Mouse (Mus musculus): ENCODE measurements around the gene Stk16. TPM values are rescaled to one million over a fixed set of nuclear protein-coding genes. Genes with fewer than 3 reads are reported as not detected.

The Stk16 gene
- polyA plus RNA-seq, 1 experiment from 2014 or later, result 136 TPM

GRCm38 (mm10) chr1:75255516-75256046 lies 44.9 kb downstream of the Stk16 start:
- Histone ChIP-seq H3K27me3 (no peaks in the 10 kb centered on the region), H3K9ac (no peak overlapping the region), H3K4me1 (peaks cover 4% of the 10 kb centered on the region), H3K9me3 (no peaks in the 10 kb centered on the region), H3K27ac (no peak overlapping the region), H3K36me3 (no peaks in the 10 kb centered on the region), H3K4me3 (no peak overlapping the region), H3K4me2 (no peak overlapping the region)
- WGBS, result 59% methylated on average over 10 of the region's 10 CpGs
- no peak for ATAC-seq (ENCODE audit: borderline replicate concordance, extremely low read depth, low FRiP score, low TSS enrichment)

GRCm38 (mm10) chr1:75261278-75261677 lies 50.6 kb downstream of the Stk16 start:
- Histone ChIP-seq H3K4me2 (no peak overlapping the region), H3K36me3 (no peaks in the 10 kb centered on the region), H3K27me3 (peaks cover 52% of the 10 kb centered on the region), H3K9ac (no peak overlapping the region), H3K9me3 (no peaks in the 10 kb centered on the region), H3K4me3 (no peak overlapping the region), H3K4me1 (no peaks in the 10 kb centered on the region), H3K27ac (no peak overlapping the region)
- ATAC-seq (ENCODE audit: borderline replicate concordance, extremely low read depth, low FRiP score, low TSS enrichment), result no peak

- Histone ChIP-seq H3K27me3 (peaks cover 53% of the 10 kb centered on the region), H3K27ac (no peak overlapping the region), H3K9ac (no peak overlapping the region), H3K4me3 (no peak overlapping the region), H3K9me3 (no peaks in the 10 kb centered on the region), H3K4me1 (no peaks in the 10 kb centered on the region), H3K36me3 (no peaks in the 10 kb centered on the region), H3K4me2 (no peak overlapping the region)
- WGBS, result 1% methylated on average over 40 of the region's 40 CpGs
- no peak for ATAC-seq (ENCODE audit: borderline replicate concordance, extremely low read depth, low FRiP score, low TSS enrichment)
Measured at GRCm38 (mm10) chr1:75262969-75263951, 52.6 kb downstream of the Stk16 start.

- Histone ChIP-seq H3K9ac (no peak within 1 kb of the TSS), H3K4me2 (no peak within 1 kb of the TSS), H3K4me1 (no peaks in the 10 kb centered on the region), H3K36me3 (no peaks in the 10 kb centered on the region), H3K9me3 (no peaks in the 10 kb centered on the region), H3K27me3 (peaks cover 53% of the 10 kb centered on the region), H3K27ac (no peak within 1 kb of the TSS), H3K4me3 (no peak within 1 kb of the TSS)
- no peak for ATAC-seq (ENCODE audit: borderline replicate concordance, extremely low read depth, low FRiP score, low TSS enrichment)
- WGBS, result 13% methylated on average over 31 of the region's 32 CpGs
Measured at GRCm38 (mm10) chr1:75264091-75264880, 53.6 kb downstream of the Stk16 start, which contains the start of gene Ptprn. Gene Ptprn (minus strand): TSS chr1:75264502.

Small RNA genes within 50 kb of the gene (microRNA-seq; reads per million reads assigned to microRNA genes)
- not detected for gene Gm27943

Other genes starting within 250 kb of the Stk16 start
- gene Nhej1, start 85.6 kb upstream of the Stk16 start, polyA plus RNA-seq (2015; fragmentation: Nextera tagmentation; extraction: Ambion mirVana), result 9.1 and 10.4 TPM in 2 replicates
- gene Slc23a3, start 76.9 kb upstream of the Stk16 start, polyA plus RNA-seq (2015; fragmentation: Nextera tagmentation; extraction: Ambion mirVana), result 0.33 and 0.41 TPM in 2 replicates
- 36.5 and 41.6 TPM in 2 replicates for gene Cnppd1, start 68.1 kb upstream of the Stk16 start, polyA plus RNA-seq (2015; fragmentation: Nextera tagmentation; extraction: Ambion mirVana)
- 48.6 and 49.8 TPM in 2 replicates for gene Retreg2, start 68.1 kb upstream of the Stk16 start, polyA plus RNA-seq (2015; fragmentation: Nextera tagmentation; extraction: Ambion mirVana)
- gene Zfand2b, start 42.2 kb upstream of the Stk16 start, polyA plus RNA-seq (2015; fragmentation: Nextera tagmentation; extraction: Ambion mirVana), result 38.1 and 39.9 TPM in 2 replicates
- 16.1 and 17.1 TPM in 2 replicates for gene Abcb6, start 30.4 kb upstream of the Stk16 start, polyA plus RNA-seq (2015; fragmentation: Nextera tagmentation; extraction: Ambion mirVana)
- gene Ankzf1, start 18.7 kb upstream of the Stk16 start, polyA plus RNA-seq (2015; fragmentation: Nextera tagmentation; extraction: Ambion mirVana), result 21.8 and 23.2 TPM in 2 replicates
- gene Atg9a, start 18.6 kb upstream of the Stk16 start, polyA plus RNA-seq (2015; fragmentation: Nextera tagmentation; extraction: Ambion mirVana), result 21.9 and 27.6 TPM in 2 replicates
- gene Glb1l, start within 50 bp of the Stk16 start, polyA plus RNA-seq (2015; fragmentation: Nextera tagmentation; extraction: Ambion mirVana), result 16.2 and 16.6 TPM in 2 replicates
- gene Tuba4a, start 9.0 kb downstream of the Stk16 start, polyA plus RNA-seq (2015; fragmentation: Nextera tagmentation; extraction: Ambion mirVana), result 35.8 and 44.9 TPM in 2 replicates
- not detected in 2 replicates for gene A630095N17Rik, start 21.3 kb downstream of the Stk16 start, polyA plus RNA-seq (2015; fragmentation: Nextera tagmentation; extraction: Ambion mirVana)
- gene Dnajb2, start 25.6 kb downstream of the Stk16 start, polyA plus RNA-seq (2015; fragmentation: Nextera tagmentation; extraction: Ambion mirVana), result 30.8 and 33.3 TPM in 2 replicates
- 0.39 and 0.72 TPM in 2 replicates for gene Ptprn, start 53.7 kb downstream of the Stk16 start, polyA plus RNA-seq (2015; fragmentation: Nextera tagmentation; extraction: Ambion mirVana)
- gene Resp18, start 67.6 kb downstream of the Stk16 start, polyA plus RNA-seq (2015; fragmentation: Nextera tagmentation; extraction: Ambion mirVana), result 0.91 and 1.4 TPM in 2 replicates
- 121 and 124 TPM in 2 replicates for gene Dnpep, start 107.2 kb downstream of the Stk16 start, polyA plus RNA-seq (2015; fragmentation: Nextera tagmentation; extraction: Ambion mirVana)
- gene Des, start 149.5 kb downstream of the Stk16 start, polyA plus RNA-seq (2015; fragmentation: Nextera tagmentation; extraction: Ambion mirVana), result 57.1 and 59.5 TPM in 2 replicates
- gene Speg, start 164.5 kb downstream of the Stk16 start, polyA plus RNA-seq (2015; fragmentation: Nextera tagmentation; extraction: Ambion mirVana), result 41.6 and 42.8 TPM in 2 replicates
- 80.3 and 88.5 TPM in 2 replicates for gene Gmppa, start 225.1 kb downstream of the Stk16 start, polyA plus RNA-seq (2015; fragmentation: Nextera tagmentation; extraction: Ambion mirVana)
- 0.26 and 0.30 TPM in 2 replicates for gene Asic4, start 239.6 kb downstream of the Stk16 start, polyA plus RNA-seq (2015; fragmentation: Nextera tagmentation; extraction: Ambion mirVana)

Data from lung, embryonic 15.5 days (tissue).